Mouse (Mus musculus): ENCODE data around the gene Armcx3. TPM values are rescaled to one million over a fixed set of nuclear protein-coding genes. Genes with fewer than 3 reads are reported as not detected.

Gene Armcx3
- total RNA-seq, 2 experiments from 2014 or later: 72.8 to 80.9 TPM

Small RNAs within 50 kb of the gene (microRNA-seq; reads per million reads assigned to microRNA genes)
- not detected for gene Mir7093

Other genes starting within 250 kb of the Armcx3 start
- gene Timm8a1, start 214.7 kb upstream of the Armcx3 start, total RNA-seq (2021): 10 to 100 TPM; 17.1 to 18.1 TPM
- gene Btk, start 173.0 kb upstream of the Armcx3 start, total RNA-seq (2021): 1 to 10 TPM; 1.6 to 2.0 TPM
- 100 to 1,000 TPM; 345 to 347 TPM for gene Rpl36a, start 170.9 kb upstream of the Armcx3 start, total RNA-seq (2021)
- gene Gla, start 155.5 kb upstream of the Armcx3 start, total RNA-seq (2021): 1 to 10 TPM; 2.4 to 2.9 TPM
- gene Hnrnph2, start 155.4 kb upstream of the Armcx3 start, total RNA-seq (2021): 10 to 100 TPM; 75.2 to 82.0 TPM
- 10 to 100 TPM; 61.9 to 63.9 TPM for gene Armcx4, start 70.1 kb upstream of the Armcx3 start, total RNA-seq (2021)
- gene Armcx1, start 38.6 kb upstream of the Armcx3 start, total RNA-seq (2021): 10 to 100 TPM; 22.0 to 25.5 TPM
- gene Armcx6, start 5.2 kb upstream of the Armcx3 start, total RNA-seq (2021): 10 to 100 TPM; 23.0 to 24.4 TPM
- gene Armcx2, start 52.6 kb downstream of the Armcx3 start, total RNA-seq (2021): 10 to 100 TPM; 67.5 to 87.0 TPM
- under 1 TPM; 0.10 to 0.17 TPM for gene Nxf2, start 208.2 kb downstream of the Armcx3 start, total RNA-seq (2021)

All from gastrocnemius, postnatal 4 days (tissue).